Mouse (Mus musculus) liver, embryonic 16.5 days (tissue): Measurements from ENCODE around the gene Cadm1. TPM values are rescaled to one million over a fixed set of nuclear protein-coding genes. Genes with fewer than 3 reads are reported as not detected.
A peak's percentile ranks its signal among the peaks of the same experiment; 100 is the strongest.

Experiments
- ATAC-seq: fragments of 200-750 bp; cut with Nextera tagmentation; 2 replicates; pipeline ENCODE4 v1.8.0; 2017; ENCODE audit warnings: low read depth, mild to moderate bottlenecking, moderate number of reproducible peaks, moderate library complexity
- H3K27ac ChIP-seq: fragments of 300-500 bp; sonication (generic); 2 replicates; pipeline ENCODE4 v1.5.1; 2014; ENCODE audit warnings: mild to moderate bottlenecking, low read length
- H3K27me3 ChIP-seq: fragments of 300-500 bp; sonication (generic); 2 replicates; pipeline ENCODE4 v1.6.1; 2014; ENCODE audit warnings: low read depth, low read length, mixed read lengths; ENCODE audit not compliant: control insufficient read depth, insufficient read depth
- H3K36me3 ChIP-seq: fragments of 300-500 bp; sonication (generic); 2 replicates; pipeline ENCODE4 v1.6.1; 2014; ENCODE audit warnings: mild to moderate bottlenecking; ENCODE audit not compliant: control insufficient read depth, insufficient read depth
- H3K4me1 ChIP-seq: fragments of 300-500 bp; sonication (generic); 2 replicates; pipeline ENCODE4 v1.6.1; 2014; ENCODE audit warnings: low read depth, low read length, mixed read lengths; ENCODE audit not compliant: control insufficient read depth
- H3K4me2 ChIP-seq: fragments of 300-500 bp; sonication (generic); 2 replicates; pipeline ENCODE4 v1.6.1; 2014; ENCODE audit warnings: low read depth, low read length, mixed read lengths
- H3K4me3 ChIP-seq: fragments of 300-500 bp; sonication (generic); 2 replicates; pipeline ENCODE4 v1.5.1; 2014; ENCODE audit warnings: low read depth, mild to moderate bottlenecking, low read length
- H3K9ac ChIP-seq: fragments of 300-500 bp; sonication (generic); 2 replicates; pipeline ENCODE4 v1.6.1; 2014; ENCODE audit warnings: low read depth, low read length
- H3K9me3 ChIP-seq: fragments of 300-500 bp; sonication (generic); replicated peaks from 2 replicates; pipeline ENCODE4 v1.6.1; 2016; ENCODE audit warnings: low read length; ENCODE audit not compliant: control insufficient read depth
- WGBS: fragments of 180-500 bp; shearing (Covaris S2); extraction: QIAGEN DNeasy Blood & Tissue Kit; methylation state at CpG from one replicate; pipeline ENCODE4 v1.1.7; 2014; ENCODE audit not compliant: insufficient replicate concordance; 5-methylcytosine and 5-hydroxymethylcytosine counted together
- polyA plus RNA-seq: library from polyadenylated mRNA; unstranded; fragments of >200 nt; fragmentation: Nextera tagmentation; extraction: Ambion mirVana; gene quantifications from 2 replicates; pipeline ENCODE4 v1.2.1, GENCODE M21; 2015

The Cadm1 gene
- polyA plus RNA-seq, 1 experiment from 2014 or later: 8.3 TPM

GRCm38 (mm10) chr9:47583241-47583640 lies 53.3 kb downstream of the Cadm1 start:
- no peak for ATAC-seq
- no peaks in the 10 kb centered on the region for H3K4me1 ChIP-seq
- no peak overlapping the region for H3K27ac ChIP-seq
- no peaks in the 10 kb centered on the region for H3K27me3 ChIP-seq
- H3K36me3 ChIP-seq: no peaks in the 10 kb centered on the region
- no peak overlapping the region for H3K4me2 ChIP-seq
- no peak overlapping the region for H3K4me3 ChIP-seq
- 42% methylated on average over 4 of the region's 4 CpGs for WGBS
- H3K9me3 ChIP-seq: no peaks in the 10 kb centered on the region
- H3K9ac ChIP-seq: no peak overlapping the region

GRCm38 (mm10) chr9:47586176-47586575 lies 56.2 kb downstream of the Cadm1 start:
- H3K9ac ChIP-seq: no peak overlapping the region
- no peaks in the 10 kb centered on the region for H3K9me3 ChIP-seq
- no peaks in the 10 kb centered on the region for H3K4me1 ChIP-seq
- H3K27ac ChIP-seq: no peak overlapping the region
- no peaks in the 10 kb centered on the region for H3K36me3 ChIP-seq
- ATAC-seq: no peak
- 69% methylated on average over 5 of the region's 5 CpGs for WGBS
- H3K4me2 ChIP-seq: no peak overlapping the region
- no peaks in the 10 kb centered on the region for H3K27me3 ChIP-seq
- H3K4me3 ChIP-seq: no peak overlapping the region

GRCm38 (mm10) chr9:47586839-47587238 lies 56.9 kb downstream of the Cadm1 start:
- Histone ChIP-seq H3K27me3 (no peaks in the 10 kb centered on the region), H3K9me3 (no peaks in the 10 kb centered on the region), H3K4me3 (no peak overlapping the region), H3K36me3 (no peaks in the 10 kb centered on the region), H3K4me1 (no peaks in the 10 kb centered on the region), H3K4me2 (no peak overlapping the region), H3K9ac (no peak overlapping the region), H3K27ac (no peak overlapping the region)
- 80% methylated on average over 8 of the region's 8 CpGs for WGBS
- no peak for ATAC-seq

- ATAC-seq: no peak
- H3K4me3 ChIP-seq: 0 out of 2 replicates have a peak overlapping the region, but pooled peaks have one; percentile 25
- H3K9me3 ChIP-seq: no peaks in the 10 kb centered on the region
- no peak overlapping the region for H3K4me2 ChIP-seq
- no peak overlapping the region for H3K27ac ChIP-seq
- no peaks in the 10 kb centered on the region for H3K27me3 ChIP-seq
- no peaks in the 10 kb centered on the region for H3K4me1 ChIP-seq
- H3K36me3 ChIP-seq: no peaks in the 10 kb centered on the region
- no peak overlapping the region for H3K9ac ChIP-seq
- WGBS: 28% methylated on average over 7 of the region's 7 CpGs
These were observed 57.7 kb downstream of the Cadm1 start for GRCm38 (mm10) chr9:47587577-47588194.

- Histone ChIP-seq H3K27ac (no peak overlapping the region), H3K4me3 (no peak overlapping the region), H3K27me3 (no peaks in the 10 kb centered on the region), H3K9ac (no peak overlapping the region), H3K4me1 (no peaks in the 10 kb centered on the region), H3K36me3 (no peaks in the 10 kb centered on the region), H3K4me2 (no peak overlapping the region), H3K9me3 (no peaks in the 10 kb centered on the region)
- 27% methylated on average over 5 of the region's 5 CpGs for WGBS
- no peak for ATAC-seq
These were observed 59.9 kb downstream of the Cadm1 start for GRCm38 (mm10) chr9:47589832-47590231.

GRCm38 (mm10) chr9:47601541-47601940 lies 71.6 kb downstream of the Cadm1 start:
- 79% methylated on average over 11 of the region's 11 CpGs for WGBS
- no peaks in the 10 kb centered on the region for H3K36me3 ChIP-seq
- H3K27ac ChIP-seq: no peak overlapping the region
- H3K4me1 ChIP-seq: no peaks in the 10 kb centered on the region
- H3K9ac ChIP-seq: no peak overlapping the region
- no peaks in the 10 kb centered on the region for H3K27me3 ChIP-seq
- H3K4me3 ChIP-seq: no peak overlapping the region
- ATAC-seq: no peak
- no peak overlapping the region for H3K4me2 ChIP-seq
- no peaks in the 10 kb centered on the region for H3K9me3 ChIP-seq

- H3K36me3 ChIP-seq: no peaks in the 10 kb centered on the region
- ATAC-seq: no peak
These were observed 74.0 kb downstream of the Cadm1 start for GRCm38 (mm10) chr9:47603971-47604370.

GRCm38 (mm10) chr9:47605628-47606027 lies 75.7 kb downstream of the Cadm1 start:
- no peak for ATAC-seq
- no peak overlapping the region for H3K4me2 ChIP-seq
- H3K36me3 ChIP-seq: no peaks in the 10 kb centered on the region
- H3K4me1 ChIP-seq: no peaks in the 10 kb centered on the region; the same call in 1 of the 2 replicates
- WGBS: 64% methylated on average over 5 of the region's 5 CpGs
- H3K27me3 ChIP-seq: no peaks in the 10 kb centered on the region
- no peak overlapping the region for H3K9ac ChIP-seq
- H3K4me3 ChIP-seq: no peak overlapping the region
- no peaks in the 10 kb centered on the region for H3K9me3 ChIP-seq
- no peak overlapping the region for H3K27ac ChIP-seq

More at GRCm38 (mm10) chr9:47603971-47604370, 74.0 kb downstream of the Cadm1 start:
- Histone ChIP-seq H3K9me3 (no peaks in the 10 kb centered on the region), H3K27ac (no peak overlapping the region), H3K4me3 (no peak overlapping the region), H3K4me2 (no peak overlapping the region), H3K27me3 (no peaks in the 10 kb centered on the region), H3K4me1 (no peaks in the 10 kb centered on the region; the same call in 1 of the 2 replicates), H3K9ac (no peak overlapping the region)
- WGBS: 55% methylated on average over 4 of the region's 4 CpGs

GRCm38 (mm10) chr9:47608441-47608840 lies 78.5 kb downstream of the Cadm1 start:
- Histone ChIP-seq H3K36me3 (no peaks in the 10 kb centered on the region), H3K4me1 (no peaks in the 10 kb centered on the region; the same call in 1 of the 2 replicates), H3K27ac (no peak overlapping the region), H3K9me3 (no peaks in the 10 kb centered on the region), H3K4me2 (no peak overlapping the region), H3K9ac (no peak overlapping the region), H3K4me3 (no peak overlapping the region), H3K27me3 (no peaks in the 10 kb centered on the region)
- 62% methylated on average over 7 of the region's 7 CpGs for WGBS
- ATAC-seq: no peak
